8 mouse cellular contexts compared by ENCODE assay signal in the genomic region with DNA sequence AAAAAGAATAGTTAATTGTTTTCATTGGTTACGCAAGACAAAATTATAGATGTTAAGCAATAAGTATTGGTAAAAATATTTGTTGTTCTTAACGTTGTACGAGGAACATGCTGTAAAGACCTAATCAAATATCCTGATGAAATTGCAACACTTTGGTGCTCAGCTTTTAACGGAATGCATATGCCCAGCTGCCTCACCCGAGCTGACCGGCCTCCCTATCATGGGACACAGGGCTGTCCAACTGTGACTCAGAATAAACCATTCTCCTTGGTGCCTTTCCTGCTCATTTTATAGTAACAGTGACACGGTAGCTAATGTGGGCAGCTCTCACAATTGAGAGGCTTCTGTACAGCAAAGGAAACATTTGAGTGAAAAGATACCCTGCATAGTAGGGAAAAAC. TPM values are rescaled to one million over a fixed set of nuclear protein-coding genes. Genes with fewer than 3 reads are reported as not detected.
DNase-seq lines count a peak whose midpoint lies in the region; ATAC-seq and TF ChIP-seq lines count a peak whose summit lies in the region.

No protein-coding gene starts in this region.

- no peaks in the 10 kb centered on the region for H3K9me3 ChIP-seq in neural tube, embryonic 12.5 days
- H3K9me3 ChIP-seq in limb, embryonic 15.5 days, result no peaks in the 10 kb centered on the region
- no peaks in the 10 kb centered on the region for H3K9me3 ChIP-seq in stomach, postnatal 0 days (ENCODE audit: control insufficient read depth, low read length)

- H3K27ac ChIP-seq in neural tube, embryonic 12.5 days, result no peak overlapping the region
- H3K27ac ChIP-seq in limb, embryonic 15.5 days, result no peak overlapping the region
- H3K27ac ChIP-seq in stomach, postnatal 0 days (replicated peaks), result no peak overlapping the region

- no peak overlapping the region for H3K4me3 ChIP-seq in neural tube, embryonic 12.5 days
- H3K4me3 ChIP-seq in limb, embryonic 15.5 days, result no peak overlapping the region
- H3K4me3 ChIP-seq in stomach, postnatal 0 days (ENCODE audit: low read depth, low read length), result no peak overlapping the region

- ATAC-seq in neural tube, embryonic 12.5 days (ENCODE audit: low FRiP score, low read depth), result no peak
- no peak for ATAC-seq in limb, embryonic 15.5 days (ENCODE audit: insufficient number of reproducible peaks, low FRiP score, low TSS enrichment, low read depth)
- ATAC-seq in stomach, postnatal 0 days (ENCODE audit: low FRiP score, low TSS enrichment), result no peak

- H3K9ac ChIP-seq in neural tube, embryonic 12.5 days, result no peak overlapping the region
- no peak overlapping the region for H3K9ac ChIP-seq in limb, embryonic 15.5 days
- H3K9ac ChIP-seq in stomach, postnatal 0 days (ENCODE audit: low read length), result no peak overlapping the region

- no peak for TF ChIP-seq CTCF in stomach, postnatal 0 days (IDR thresholded peaks at IDR 0.05; ENCODE audit: low read depth)

- H3K4me2 ChIP-seq in neural tube, embryonic 12.5 days (replicated peaks), result peak overlapping the region; percentile 72
- peak overlapping the region; percentile 61; the same call in 1 of the 2 replicates for H3K4me2 ChIP-seq in limb, embryonic 15.5 days
- H3K4me2 ChIP-seq in stomach, postnatal 0 days (replicated peaks; ENCODE audit: low read depth), result peak overlapping the region; percentile 2; the same call in 1 of the 2 replicates

- peaks cover 3% of the 10 kb centered on the region; the same call in 1 of the 2 replicates for H3K36me3 ChIP-seq in neural tube, embryonic 12.5 days
- H3K36me3 ChIP-seq in limb, embryonic 15.5 days, result no peaks in the 10 kb centered on the region
- H3K36me3 ChIP-seq in stomach, postnatal 0 days (ENCODE audit: control insufficient read depth, insufficient read depth, low read length), result no peaks in the 10 kb centered on the region

- H3K27me3 ChIP-seq in neural tube, embryonic 12.5 days (replicated peaks), result no peaks in the 10 kb centered on the region
- H3K27me3 ChIP-seq in limb, embryonic 15.5 days, result no peaks in the 10 kb centered on the region
- no peaks in the 10 kb centered on the region for H3K27me3 ChIP-seq in stomach, postnatal 0 days (ENCODE audit: control insufficient read depth, insufficient read depth, low read length)

- TF ChIP-seq EP300 in stomach, postnatal 0 days (optimal IDR thresholded peaks at IDR 0.05), result no peak

- WGBS in neural tube, embryonic 12.5 days, result 72% methylated on average over 7 of the region's 7 CpGs
- WGBS in limb, embryonic 15.5 days, result 54% methylated on average over 7 of the region's 7 CpGs
- WGBS in stomach, postnatal 0 days, result 52% methylated on average over 7 of the region's 7 CpGs

- no peak for DNase-seq in neural tube, embryonic 10.5 days (ENCODE audit: extremely low spot score, low spot score)
- DNase-seq in gonadal fat pad, adult 2 months (ENCODE audit: low read depth), result peak; percentile 14
- DNase-seq in stomach, postnatal 0 days (ENCODE audit: low spot score), result no peak
- DNase-seq in testis, postnatal 10 days (ENCODE audit: low spot score), result no peak
- no peak for DNase-seq in spleen, postnatal 36 days (ENCODE audit: low spot score in 2 of 2)
- DNase-seq in left cerebral cortex, adult 8-10 months (ENCODE audit: low spot score in 2 of 2), result no peak

- peaks cover 20% of the 10 kb centered on the region for H3K4me1 ChIP-seq in neural tube, embryonic 12.5 days
- H3K4me1 ChIP-seq in limb, embryonic 15.5 days, result peaks cover 15% of the 10 kb centered on the region; the same call in 1 of the 2 replicates
- peaks cover 2% of the 10 kb centered on the region; the same call in 1 of the 2 replicates for H3K4me1 ChIP-seq in stomach, postnatal 0 days (replicated peaks; ENCODE audit: control insufficient read depth, insufficient read depth)

RNA-seq across cellular contexts. Expression of gene Ppip5k2, which starts 0.9 kb away (rescaled TPM):
- 55.3 and 56.3 TPM in 2 replicates for polyA plus RNA-seq in neural tube, embryonic 12.5 days (2016; fragmentation: Nextera tagmentation; extraction: Ambion mirVana)
- polyA plus RNA-seq in gonadal fat pad, adult 2 months (2012; rRNA removed), result 4.5 and 5.4 TPM in 2 replicates
- polyA plus RNA-seq in limb, embryonic 15.5 days (2015; fragmentation: Nextera tagmentation; extraction: Ambion mirVana), result 19.3 and 23.2 TPM in 2 replicates
- polyA plus RNA-seq in stomach, postnatal 0 days (2015; fragmentation: Nextera tagmentation; extraction: Ambion mirVana), result 11.1 and 11.5 TPM in 2 replicates
- 10 to 100 TPM; 27.1 to 29.6 (median 28.7) TPM for total RNA-seq in left cerebral cortex, adult 8-10 months (2022)

RNA-seq across cellular contexts. Expression of gene Gin1, which starts 1.1 kb away (rescaled TPM):
- polyA plus RNA-seq in neural tube, embryonic 12.5 days (2016; fragmentation: Nextera tagmentation; extraction: Ambion mirVana), result 20.2 and 20.7 TPM in 2 replicates
- 3.0 and 3.7 TPM in 2 replicates for polyA plus RNA-seq in gonadal fat pad, adult 2 months (2012; rRNA removed)
- 14.7 and 15.2 TPM in 2 replicates for polyA plus RNA-seq in limb, embryonic 15.5 days (2015; fragmentation: Nextera tagmentation; extraction: Ambion mirVana)
- polyA plus RNA-seq in stomach, postnatal 0 days (2015; fragmentation: Nextera tagmentation; extraction: Ambion mirVana), result 10.4 and 10.8 TPM in 2 replicates
- 1 to 10 TPM; 8.7 to 9.8 (median 9.3) TPM for total RNA-seq in left cerebral cortex, adult 8-10 months (2022)

Comparison
In these comparisons a context has a peak if more than half of its experiments do, and no peak if none do; other contexts are left out.
1. H3K4me2 ChIP-seq: peak in every context shown above with its lines; median percentile 72 in neural tube, embryonic 12.5 days; 61 in limb, embryonic 15.5 days; 2 in stomach, postnatal 0 days.